Mouse (Mus musculus): ENCODE measurements at regions not wholly inside any gene's neighbourhood (a gene's known extent, or its start where the extent isn't known, plus 50 kb on each side); places are given as distances from the start of the nearest gene placed in this dataset.

DNA sequence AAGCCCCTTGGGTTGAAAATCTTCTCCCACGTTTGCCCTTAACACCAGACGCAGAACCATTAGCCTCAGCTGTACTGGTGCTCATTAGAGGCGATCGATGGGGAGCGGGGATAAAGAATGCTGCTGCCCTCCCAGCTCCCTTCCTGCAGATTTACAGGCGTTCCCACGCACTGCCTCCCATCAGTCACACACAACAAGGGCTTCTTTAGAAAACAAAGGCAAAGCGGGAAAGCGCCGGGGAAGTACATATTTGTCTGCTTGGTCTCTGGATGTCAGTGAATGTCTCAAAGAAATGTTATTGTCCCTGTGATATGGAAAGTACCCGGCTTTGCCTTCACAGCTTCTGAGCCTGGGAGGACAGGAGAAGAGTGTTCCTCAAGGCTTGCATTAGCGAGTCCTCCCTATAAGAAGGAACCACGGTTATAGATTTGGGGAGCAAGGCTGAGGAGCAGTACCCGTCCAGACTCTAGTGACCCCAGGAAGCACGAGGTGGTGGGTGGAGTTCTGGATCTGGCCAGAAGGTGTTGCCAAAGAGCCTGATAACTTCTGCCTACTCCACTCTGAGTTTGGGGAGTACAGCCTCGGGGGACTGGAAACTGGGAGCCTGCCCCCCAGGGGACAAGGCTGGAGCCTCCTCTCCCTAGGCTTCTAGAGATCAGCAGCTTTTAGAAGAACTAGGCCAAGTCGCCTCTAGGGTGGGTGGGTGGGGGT lies 173.0 kb upstream of the Mki67 start:
- no peak for DNase-seq

- DNase-seq: no peak
Measured at GRCm38 (mm10) chr7:135898876-135899275, 182.7 kb upstream of the Mki67 start.

- DNase-seq: no peak
Measured at GRCm38 (mm10) chr7:135899765-135900164, 183.6 kb upstream of the Mki67 start.

- DNase-seq: no peak
Measured at GRCm38 (mm10) chr7:135900861-135901321, 184.7 kb upstream of the Mki67 start.

DNA sequence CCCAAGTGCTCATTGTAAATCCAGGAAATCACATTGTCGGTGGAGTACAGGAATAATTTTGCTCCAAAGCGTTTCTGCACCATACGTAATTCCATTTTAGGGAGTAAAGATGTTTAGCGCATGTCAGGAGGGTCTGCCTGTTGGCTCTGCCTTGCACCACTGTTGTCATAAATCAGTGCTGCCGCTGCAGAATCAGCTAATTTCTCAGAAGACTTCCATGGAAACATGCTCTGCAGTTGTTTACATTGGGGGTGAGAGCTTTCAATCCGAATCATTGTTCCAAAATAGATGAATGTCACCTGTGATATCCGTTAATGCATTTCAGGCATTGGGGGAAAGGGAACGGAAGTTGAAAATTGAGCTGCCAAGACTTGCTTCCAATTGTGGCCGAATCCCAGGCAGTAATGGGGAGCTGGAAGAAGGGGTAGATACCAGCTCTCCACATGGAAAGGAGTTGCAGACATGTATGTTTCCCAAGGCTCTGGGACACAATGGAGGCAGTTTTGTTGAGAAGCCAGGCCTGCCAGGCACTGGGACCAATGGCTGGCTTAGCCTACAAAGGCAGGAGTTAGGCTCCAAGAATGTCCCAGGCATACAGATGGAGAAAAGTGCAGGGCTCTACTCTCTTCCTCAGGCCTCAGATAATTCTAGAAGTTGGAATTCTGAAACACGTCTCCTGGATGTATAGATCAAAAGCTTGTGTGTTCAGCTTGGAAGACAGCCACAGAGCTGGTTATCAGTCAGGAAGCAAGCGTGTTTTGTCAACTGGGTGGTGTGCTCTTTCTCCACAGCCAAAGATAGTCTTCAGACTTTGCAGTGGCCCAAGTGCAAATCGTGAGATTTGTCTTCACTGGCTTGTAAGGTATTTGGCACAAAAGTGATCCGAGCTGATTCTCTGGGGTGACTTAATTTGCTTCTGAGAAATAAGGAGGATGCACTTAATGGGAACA lies 186.2 kb upstream of the Mki67 start:
- DNase-seq: no peak

DNA sequence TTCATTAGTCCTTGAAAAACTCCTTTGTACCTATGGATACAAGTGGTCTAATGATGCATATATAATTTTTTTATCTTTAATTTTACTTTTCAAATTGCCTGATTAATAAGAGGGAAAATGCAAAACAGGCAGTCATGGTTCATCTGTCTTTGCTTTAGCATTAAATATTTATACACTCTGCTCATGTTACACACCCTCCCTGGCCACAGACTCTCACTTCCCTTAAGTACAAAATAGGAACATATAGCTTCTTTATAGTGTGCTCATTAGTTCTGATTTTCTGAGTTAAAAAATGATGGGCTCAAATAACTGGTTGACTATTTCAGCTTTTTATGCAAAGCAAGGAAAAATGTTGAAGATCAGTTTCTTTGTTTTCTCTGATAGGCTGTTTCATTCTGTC lies 195.2 kb upstream of the Mki67 start:
- DNase-seq: no peak

- no peak for DNase-seq
Measured at GRCm38 (mm10) chr7:135913923-135914634, 197.9 kb upstream of the Mki67 start.

DNA sequence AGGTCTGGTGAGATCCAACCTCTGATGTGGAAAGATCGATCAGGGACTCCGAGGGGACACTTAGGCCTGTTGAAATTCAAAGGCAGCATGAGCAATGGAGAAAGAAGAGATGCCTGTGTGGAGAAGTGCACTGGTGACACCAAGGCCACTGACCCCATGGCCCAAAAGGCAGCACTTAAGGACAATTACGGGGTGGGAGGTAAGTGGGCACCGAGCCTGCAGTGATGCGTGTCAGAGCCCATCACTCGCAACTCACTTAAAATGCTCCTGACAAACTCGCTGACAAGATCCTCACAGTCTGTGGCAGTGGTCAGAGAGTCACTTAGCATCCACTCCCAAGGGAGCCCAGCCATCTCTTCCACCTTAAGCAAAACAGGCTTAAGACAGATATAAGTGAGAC lies 207.7 kb upstream of the Mki67 start:
- no peak for DNase-seq

- no peak for DNase-seq
Measured at GRCm38 (mm10) chr7:135924641-135925040, 208.5 kb upstream of the Mki67 start.

DNA sequence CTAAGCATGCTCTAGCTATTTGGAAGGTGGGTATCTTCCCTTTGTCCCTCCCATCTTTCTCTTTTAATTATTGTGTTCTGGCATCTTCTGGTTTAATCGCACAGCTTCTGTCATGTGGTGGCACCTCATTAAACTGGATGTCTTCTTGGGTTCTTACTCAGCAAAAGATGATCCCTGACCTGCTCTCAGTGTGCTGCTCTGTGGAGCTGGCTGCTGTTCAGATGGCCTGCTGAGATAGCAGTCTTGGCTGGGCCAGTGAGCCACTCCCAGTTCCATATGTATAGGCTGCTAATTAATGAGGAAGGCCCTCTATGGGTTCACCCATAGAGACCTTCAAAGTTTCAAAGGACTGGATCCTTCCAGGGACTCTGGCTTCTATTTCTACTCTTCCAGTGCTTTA lies 213.9 kb upstream of the Mki67 start:
- no peak for DNase-seq

GRCm38 (mm10) chr7:135932595-135933175 lies 216.5 kb upstream of the Mki67 start:
- no peak for DNase-seq

GRCm38 (mm10) chr7:135935180-135935579 lies 219.0 kb upstream of the Mki67 start:
- DNase-seq: no peak

- no peak for DNase-seq
Measured at GRCm38 (mm10) chr7:135937465-135937864, 221.3 kb upstream of the Mki67 start.

GRCm38 (mm10) chr7:135939341-135939740 lies 223.2 kb upstream of the Mki67 start:
- no peak for DNase-seq

GRCm38 (mm10) chr7:135942826-135943225 lies 226.7 kb upstream of the Mki67 start:
- no peak for DNase-seq

DNA sequence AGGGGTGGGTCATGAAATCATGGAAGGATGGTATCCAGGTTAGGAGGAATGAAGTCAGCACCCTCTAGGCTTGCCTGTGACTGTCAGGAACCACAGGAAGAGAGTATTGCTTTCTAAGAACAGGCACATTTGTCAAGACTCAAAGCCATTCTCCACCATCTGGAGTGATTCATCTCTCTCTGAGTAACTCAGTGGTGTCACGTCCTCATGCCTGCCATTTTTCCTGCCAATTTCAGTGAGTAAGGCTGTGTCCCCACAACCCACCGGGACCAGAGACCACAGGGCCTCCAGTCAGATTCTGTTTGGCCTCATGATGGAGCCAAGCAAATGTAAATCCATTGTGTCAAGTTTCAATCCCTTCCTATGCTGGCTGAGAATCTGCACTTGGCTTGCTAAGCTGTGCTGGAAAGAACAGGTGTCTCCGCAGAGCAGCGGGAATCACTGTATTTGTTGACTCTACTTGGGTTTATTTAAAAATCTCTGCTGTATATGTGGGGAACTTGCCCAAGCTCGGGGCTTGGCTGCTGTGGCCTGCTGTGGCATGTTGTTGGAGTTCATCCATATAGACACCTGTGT lies 230.0 kb upstream of the Mki67 start:
- DNase-seq: no peak

DNA sequence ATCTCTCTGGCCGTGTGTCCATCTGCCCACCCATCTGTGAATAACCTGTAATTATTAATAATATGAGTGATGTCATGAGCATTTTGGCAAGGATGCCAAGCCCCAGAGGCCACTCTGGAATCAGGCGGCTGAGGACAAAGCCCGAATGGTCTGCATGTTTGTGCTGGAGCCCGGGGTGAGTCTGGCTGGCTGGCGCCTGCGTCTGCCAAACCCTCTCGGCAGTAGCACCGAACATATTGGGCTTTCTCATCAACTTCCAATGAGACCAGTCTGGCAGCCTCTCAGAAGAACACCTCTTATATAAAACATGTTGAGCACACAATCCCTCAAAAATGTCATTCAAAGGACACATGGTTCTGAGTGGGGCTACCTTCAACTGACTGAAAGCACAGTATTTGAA lies 244.9 kb upstream of the Mki67 start:
- DNase-seq: no peak

DNA sequence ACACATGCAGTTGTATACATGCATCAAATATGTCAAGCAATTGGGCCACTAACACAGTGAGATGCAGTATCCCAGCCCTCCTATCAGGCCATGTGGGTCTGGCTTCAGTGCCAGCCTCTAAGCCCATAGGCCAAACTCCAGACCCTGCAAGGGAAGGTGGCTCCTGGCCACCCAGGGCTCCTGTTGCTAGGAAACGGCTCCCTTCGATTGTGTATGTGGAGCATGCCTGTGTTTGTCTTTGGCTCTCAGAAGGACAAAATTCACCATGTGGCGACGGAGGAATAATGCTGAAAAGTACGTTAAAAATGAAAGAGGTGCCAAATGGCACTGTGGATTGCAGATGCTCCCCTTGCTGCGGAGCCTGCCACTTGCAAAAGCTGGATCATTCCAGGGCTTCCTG lies 249.4 kb upstream of the Mki67 start:
- DNase-seq: no peak

GRCm38 (mm10) chr7:135966231-135966630 lies 250.1 kb upstream of the Mki67 start:
- no peak for DNase-seq

DNA sequence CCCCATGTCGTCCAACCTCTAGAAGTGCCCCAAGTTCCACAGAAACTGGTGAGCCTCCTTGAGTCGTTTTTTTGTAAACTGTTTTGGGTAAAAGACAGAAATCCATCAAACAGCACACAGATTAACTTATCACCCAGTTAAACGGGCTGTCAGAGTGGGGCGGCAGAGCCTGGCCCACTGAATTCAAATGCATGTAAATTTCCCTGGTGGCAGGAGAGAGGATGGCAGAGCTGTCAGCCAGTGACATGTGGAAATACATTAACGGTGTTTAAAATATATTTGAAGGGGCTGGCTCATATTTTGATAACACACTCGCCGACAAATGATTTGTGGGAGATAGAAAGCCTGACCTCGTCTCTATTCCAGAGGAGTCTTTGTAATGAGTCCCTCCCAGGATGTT lies 252.5 kb upstream of the Mki67 start:
- no peak for DNase-seq

GRCm38 (mm10) chr7:135986021-135986420 lies 269.9 kb upstream of the Mki67 start:
- no peak for DNase-seq

GRCm38 (mm10) chr7:135990321-135990720 lies 274.2 kb upstream of the Mki67 start:
- no peak for DNase-seq

DNA sequence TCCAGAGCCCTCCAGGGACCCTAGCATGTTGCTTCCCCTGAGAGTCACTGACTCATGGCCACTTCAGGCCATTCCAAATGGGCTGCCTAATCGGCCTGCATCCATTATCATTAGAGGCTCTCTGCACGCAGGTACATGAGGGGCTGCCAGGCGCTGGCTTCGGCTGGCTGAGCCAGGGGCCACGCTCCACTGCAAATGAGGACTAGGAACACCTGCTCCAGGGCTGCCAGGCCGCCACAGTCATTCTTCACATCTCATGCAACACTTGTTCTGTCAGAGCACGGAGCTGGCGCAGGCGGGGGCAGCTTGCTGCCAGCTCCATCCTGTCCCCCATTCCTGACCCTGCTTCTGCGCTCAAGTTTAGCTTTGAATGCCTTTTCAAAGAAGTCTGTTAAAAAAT lies 280.7 kb upstream of the Mki67 start:
- DNase-seq: no peak

All from B cell, adult 2 months (primary cell).